Mouse (Mus musculus): ENCODE data around the gene F2r.

DNA sequence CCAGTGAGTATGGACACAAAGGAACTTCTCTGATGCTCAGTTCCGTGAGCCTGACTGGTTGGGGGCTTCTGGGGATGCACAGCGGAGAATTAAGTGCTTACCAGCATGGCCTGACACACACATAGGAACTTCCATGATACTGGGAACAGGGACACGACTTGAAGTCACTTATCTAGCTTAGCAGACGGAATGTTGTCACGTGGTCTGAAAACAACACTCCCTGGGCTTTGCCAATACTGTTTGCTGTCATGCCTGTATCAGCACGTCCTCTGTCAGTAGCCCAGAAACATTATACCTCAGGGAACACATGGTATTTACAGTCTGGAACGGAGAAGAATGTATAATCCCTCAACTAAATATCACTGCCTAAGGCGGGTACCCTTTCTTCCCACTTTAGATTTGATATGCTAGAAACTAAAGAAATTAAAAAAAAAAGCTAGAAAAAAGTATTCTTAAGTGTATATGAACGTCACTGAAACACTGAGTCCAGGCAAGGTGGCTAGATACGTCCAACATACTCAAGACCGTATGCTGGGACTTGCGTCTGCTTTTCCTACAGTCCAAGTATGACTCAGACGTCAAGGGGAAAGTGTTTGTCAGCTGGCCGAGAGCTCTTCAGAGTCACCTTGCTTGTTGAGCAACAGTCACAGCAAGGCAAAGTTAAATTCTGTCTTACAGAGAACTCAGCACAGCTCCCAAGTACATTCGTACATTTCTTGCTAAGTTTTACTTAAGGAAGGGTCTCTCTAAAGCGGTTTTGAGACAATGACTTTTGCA is 7.3 kb downstream of the F2r start:
- TF ChIP-seq CTCF (IDR thresholded peaks at IDR 0.05; ENCODE audit: insufficient read depth, low read length) (no peak), POLR2A (IDR thresholded peaks at IDR 0.05; ENCODE audit: borderline replicate concordance, extremely low read depth, low read depth, low read length) (no peak)
